Mouse (Mus musculus) urinary bladder, postnatal 4 days (tissue): ENCODE results near the gene Rnf41.

Experiments used
- DNase-seq, 2 experiments: peaks; one replicate each; pipeline ENCODE4 v3.0.0; 2021 to 2022; ENCODE audit warnings: low spot score in 2 of 2

The Rnf41 gene

DNA sequence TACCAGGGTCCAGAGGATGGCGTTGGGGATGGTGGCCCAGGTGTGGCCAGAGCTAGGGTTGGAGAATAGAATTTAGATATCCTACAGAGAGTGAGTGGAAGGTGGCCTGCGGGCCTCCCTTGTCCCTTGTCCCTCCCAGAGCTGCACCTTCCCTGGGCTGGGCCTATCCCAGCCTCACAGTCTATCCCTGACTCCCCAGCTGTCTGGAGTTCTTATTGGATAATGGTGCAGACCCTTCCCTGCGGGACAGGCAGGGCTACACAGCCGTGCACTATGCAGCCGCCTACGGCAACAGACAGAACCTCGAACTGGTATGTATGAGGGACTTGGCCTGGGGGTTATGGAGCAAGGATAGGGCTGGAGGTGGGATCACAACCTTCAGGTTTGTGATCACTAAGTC, 25.6 kb upstream of the Rnf41 start:
- no peak for DNase-seq

DNA sequence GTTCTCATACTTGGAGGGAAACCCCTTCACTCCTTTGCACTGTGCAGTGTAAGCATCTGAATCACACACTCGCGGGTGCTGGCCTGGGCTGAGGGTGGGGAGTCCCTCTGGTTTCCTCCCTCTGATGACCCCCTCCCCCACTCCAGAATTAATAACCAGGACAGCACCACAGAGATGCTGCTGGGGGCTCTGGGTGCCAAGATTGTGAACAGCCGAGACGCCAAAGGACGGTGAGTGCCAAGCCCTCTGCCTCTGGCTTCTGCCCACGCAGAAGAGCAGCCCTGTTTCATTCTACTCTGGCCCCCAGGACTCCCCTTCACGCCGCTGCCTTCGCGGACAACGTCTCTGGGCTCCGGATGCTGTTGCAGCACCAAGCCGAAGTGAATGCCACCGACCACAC, 22.5 kb upstream of the Rnf41 start:
- no peak for DNase-seq

DNA sequence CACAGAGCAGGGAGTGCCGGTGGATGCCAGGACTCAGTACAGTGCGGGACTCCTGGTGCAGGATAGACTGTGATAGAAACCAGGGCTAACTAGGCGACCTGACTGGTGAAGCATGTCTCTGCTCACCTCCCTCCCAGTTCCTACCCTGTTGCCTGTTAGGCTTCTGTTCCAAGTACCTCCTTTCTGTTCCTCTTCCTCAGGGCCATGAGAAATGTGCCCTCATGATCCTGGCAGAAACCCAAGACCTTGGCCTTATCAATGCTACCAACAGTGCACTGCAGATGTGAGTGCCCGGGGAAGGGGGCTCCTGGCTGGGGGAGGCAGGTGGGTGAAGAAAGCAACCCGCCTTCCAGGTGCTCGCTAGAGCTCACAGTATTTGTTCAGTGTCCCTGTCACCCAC, 21.9 kb upstream of the Rnf41 start:
- no peak for DNase-seq

DNA sequence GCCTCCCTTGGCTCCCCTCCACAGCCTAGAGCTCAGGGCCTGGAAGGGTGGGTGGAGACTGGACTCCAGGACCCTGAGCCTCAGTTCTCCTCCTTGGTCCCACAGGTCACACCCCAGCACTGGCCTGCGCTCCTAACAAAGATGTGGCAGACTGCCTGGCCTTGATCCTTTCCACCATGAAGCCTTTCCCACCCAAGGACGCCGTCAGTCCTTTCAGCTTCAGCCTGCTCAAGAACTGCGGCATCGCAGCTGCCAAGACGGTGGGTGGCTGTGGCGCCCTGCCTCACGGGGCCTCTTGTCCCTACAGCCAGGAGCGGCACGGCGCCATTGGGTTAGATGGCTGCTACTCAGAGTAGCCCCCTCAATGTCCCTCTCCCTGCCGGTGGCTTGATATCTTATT, 21.1 kb upstream of the Rnf41 start:
- no peak for DNase-seq

DNA sequence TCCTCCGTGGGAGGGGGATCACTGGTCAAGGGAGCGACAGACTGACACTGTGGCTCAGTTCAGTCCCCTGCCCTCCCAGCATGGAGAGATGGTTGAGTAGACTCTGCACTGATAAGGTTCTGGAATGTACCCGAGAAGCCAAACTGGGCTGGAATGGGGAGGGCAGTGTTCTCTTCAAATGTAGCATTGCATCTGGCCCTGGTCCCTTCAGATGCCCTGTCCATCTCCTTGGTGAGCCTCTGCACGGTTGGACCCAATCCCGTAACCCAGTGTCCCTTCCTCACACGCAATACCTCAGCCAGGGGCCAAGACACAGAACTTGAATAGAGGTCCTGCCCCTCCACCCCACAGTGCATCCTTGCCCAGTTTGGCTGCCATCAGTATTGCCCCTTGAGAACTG, 19.6 kb upstream of the Rnf41 start:
- no peak for DNase-seq

DNA sequence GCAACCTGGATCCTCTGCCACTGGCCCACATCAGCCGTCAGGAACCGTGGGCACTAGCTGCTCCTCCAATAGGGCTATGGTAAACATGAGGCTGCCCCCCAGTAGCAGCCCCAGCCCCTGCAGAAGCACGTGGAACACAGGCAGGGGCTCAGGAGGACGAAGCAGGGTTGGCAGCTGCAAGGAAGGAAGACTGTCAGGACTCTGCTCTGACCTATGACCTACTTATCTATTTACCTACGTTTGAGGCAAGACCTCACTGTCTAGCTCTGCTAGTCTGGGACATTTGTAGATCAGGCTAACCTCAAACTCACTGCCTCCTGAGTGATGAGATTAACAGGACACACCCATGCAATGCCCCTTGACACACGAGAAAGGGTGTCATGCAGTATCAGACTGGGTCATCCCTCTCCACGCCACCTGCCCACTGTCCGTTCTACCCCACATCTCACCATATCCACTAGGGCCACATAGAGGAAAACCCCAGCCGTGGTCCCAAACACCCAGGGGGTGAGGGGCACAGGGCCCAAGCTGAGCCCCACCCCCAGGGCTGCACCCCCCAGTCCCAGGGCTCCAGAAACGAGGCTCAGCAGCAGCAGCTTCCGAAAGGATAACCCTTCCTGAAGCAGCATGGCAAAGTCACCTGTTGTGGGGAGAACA, 15.3 kb upstream of the Rnf41 start:
- no peak for DNase-seq

DNA sequence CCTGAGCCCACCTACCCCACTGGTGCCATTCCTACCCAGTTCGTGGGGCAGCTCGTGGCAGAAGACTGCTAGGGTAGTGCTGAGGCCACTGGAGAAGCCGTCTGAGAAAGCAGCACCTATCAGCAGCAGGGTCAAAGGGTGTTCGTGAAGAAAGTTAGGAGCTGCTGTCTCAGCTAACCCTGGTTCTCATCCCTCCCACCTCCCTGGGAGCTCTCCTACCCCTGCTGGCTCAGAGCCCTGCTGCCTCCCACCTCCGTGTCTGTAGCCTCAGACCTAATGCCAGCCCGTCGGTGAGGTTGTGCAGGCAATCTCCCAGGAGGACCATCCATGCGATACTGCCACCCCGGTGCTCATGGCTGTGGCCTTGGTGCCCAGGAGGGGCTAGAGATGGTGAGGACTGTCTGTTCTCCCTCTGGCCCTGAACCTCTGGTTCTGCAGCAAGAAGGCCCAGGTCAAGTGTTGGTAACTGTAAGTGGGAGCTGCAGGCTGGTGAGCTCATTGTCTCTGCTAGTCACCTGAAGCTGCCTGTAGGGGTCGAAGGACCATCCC, 14.7 kb upstream of the Rnf41 start:
- DNase-seq = no peak

DNA sequence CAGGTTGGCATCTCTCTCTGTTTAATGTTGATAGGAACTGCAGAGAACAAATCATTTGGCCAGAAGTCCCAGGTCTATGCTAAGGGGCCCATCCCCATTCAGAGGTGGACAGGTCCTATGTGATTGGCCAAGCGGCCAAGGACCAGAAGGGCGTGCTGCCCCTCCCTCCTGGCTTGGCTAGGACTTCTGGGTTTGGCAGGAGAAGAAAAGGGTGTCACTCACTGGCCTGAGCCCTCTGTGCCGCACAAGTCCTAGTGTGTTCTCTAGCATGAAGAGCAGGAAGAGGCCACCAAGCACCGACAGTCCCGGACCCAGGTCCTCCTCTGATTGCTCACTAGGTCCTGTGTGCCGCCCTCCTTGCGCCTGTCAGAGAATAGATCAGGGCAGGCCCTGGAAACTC, 14.0 kb upstream of the Rnf41 start:
- no peak for DNase-seq

DNA sequence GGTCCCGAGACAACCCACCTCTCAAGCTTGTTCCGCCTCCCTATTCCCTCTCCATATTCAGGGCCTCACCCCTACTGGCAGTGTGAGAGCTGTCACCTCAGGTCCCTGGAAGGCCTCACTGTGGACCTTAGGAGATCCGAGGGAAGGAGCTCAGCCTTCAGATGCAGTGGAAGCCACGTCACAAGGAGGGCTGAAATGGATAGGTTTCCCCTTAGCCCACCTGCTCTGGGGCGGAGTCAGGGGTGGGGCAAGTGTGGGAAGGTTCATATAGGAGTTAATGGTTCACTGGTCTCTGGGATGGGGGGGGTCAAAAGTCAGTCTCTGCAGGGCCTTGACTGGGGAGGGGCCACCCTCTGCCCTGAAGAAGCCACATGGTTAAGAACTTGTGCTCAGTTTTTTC, 11.1 kb upstream of the Rnf41 start:
- DNase-seq = no peak

DNA sequence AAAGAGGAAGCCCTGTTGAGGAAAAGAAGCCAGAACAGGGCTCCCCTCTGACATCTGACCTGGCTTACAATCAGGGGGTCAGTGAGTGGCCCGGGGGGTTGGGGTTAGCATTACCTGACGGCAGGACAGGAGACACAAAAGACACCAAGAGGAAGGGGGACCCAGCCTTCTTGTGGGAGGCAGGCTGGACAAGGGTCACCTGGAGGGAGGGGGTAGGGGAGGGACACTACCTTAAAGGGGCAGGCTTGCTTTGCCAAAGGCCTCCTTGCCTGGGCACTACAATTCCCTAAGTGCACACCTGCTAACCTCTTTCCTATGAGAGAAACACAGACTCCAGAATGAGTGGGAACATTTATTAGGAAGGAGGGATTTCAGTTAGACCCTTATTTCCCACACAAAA, 10.4 kb upstream of the Rnf41 start, which contains the start of gene Slc39a5:
Slc39a5 (minus strand) TSS at position 174 of the 400 bp plus-strand sequence.
- no peak for DNase-seq

DNA sequence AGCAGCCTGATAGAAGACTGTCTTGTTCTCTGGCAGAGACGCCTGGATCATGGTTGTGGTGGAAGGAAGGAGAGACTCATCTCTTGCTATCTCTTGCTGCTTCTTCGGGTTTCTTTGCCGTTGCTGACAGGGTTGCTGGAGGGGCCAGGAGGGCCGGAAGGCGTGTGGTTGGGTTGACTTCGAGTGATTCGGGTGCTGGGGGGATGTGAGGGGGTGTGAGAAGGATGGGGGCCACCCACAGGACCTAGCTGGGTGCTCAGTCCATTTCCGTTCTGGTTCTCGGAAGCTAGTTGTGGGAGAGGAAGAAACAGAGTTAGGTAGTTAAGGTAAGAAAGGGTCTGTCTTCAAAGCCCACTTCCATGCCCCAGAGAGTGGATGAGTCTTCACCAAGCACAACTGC, 9.8 kb upstream of the Rnf41 start:
- DNase-seq = no peak

DNA sequence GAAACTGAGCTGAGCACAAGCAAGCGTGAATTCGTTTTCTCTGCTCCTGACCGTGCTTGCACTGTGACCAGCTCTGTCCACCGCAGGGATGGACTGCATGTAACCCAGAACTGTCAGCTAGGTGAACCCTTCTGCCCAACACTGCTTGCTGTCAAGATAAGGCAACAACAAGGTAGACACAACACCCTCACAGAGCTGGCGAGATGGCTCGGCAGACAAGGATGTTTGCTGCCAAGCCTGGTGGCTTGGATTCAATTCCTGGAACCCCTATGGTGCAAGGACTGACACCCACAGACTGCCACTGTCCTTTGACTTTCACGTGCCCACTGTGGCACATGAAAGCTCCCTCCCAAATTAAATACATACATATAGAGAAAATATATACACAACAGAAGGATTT, 7.5 kb upstream of the Rnf41 start:
- no peak for DNase-seq

DNA sequence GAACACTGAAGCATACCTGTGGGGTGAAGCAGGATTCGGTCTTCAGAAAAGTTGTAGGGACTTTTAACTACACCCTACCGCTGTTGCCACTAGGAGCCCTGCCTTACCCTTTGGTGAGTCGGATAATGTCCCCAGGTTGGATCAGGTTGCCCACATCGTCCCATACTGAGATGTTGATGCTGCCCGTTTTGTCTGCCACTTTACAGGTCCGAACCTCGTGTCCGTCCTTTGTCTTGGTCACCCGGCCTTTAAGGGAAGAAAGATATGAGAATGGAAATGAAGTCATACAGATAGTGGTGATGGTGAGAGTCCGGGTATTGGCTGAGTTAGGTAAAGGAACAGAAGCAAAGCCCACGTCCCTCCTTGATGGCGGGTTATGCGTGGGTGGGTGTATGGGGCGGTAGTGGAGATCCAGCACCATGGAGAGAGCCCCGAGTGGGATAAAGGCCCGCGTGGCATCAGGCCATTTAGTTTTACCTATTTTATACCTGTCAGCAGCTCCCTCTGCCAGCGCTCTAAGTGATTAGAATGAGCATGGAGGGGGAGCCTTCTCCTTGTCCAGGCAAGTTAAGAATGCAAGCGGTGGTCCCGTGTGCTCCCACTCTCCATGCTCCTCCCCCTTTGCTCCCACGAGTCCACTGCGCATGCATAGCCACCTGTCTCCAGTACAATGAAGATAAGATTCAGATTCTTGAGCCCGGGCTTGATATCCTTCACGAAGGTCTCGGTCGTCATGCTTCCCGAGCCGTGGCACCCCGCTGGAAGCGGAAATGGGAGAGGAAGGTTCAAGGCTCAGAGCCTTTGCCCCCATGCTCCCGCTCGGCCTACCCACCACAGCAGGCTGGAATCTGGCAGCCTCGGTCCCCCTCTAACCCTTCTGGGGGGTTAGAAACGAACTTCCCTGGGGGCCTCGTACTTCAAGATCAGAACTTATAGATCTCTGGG, 2.6 kb upstream of the Rnf41 start:
- DNase-seq = no peak

DNA sequence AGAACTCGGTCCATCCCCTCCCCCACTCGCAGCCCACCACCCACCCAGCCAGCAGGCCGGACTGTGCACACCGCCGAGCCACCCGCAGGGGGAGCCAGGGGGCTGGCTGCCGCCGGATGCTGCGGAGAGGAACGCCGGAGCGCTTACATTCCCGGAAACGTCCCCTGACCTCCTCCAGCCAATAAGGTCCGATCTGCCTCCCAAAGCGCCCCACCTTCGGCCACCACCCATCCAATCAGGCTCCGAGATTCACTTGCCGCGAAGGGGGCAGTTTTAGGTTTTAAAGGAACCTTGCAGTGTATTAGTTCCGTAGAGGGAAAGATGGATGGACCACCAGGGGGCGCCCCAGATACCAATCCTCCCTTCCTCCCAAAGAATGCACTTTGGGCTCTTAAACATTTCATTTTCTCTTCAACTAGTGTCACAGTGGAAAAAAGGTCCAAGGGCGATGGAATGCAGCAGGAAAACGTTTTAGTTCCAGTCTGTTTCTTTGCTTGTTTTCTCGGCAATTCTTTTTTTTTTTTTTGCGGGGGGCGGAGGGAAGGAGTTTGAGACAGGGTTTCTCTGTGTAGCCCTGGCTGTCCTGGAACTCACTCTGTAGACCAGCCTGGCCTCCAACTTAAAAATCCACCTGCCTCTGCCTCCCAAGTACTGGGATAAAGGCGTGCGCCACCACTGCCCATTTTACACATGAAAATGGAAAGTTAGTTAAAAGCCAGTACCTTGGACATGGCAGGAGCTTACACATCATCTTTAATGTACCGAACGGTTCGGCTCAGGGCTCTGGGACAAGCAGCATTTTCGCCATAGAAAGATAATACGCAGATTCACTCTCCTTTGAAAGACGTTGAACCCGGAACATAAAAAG, 1.5 kb upstream of the Rnf41 start:
- DNase-seq = peak; percentile 95 to 96

DNA sequence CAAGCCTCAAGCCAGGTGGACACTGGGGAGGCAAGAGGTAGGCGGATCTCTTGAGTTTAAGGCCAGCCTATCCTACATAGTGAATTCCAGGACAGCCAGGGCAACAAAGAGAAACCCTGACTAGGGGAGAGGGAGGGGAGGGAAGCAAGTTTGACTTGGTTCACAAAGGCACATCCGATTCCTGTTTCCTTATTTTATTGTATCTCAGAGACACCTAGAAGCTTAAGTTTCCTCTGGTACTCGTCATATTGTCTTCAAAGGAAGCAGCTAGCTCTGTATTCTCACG, 954 bp upstream of the Rnf41 start:
- no peak for DNase-seq

DNA sequence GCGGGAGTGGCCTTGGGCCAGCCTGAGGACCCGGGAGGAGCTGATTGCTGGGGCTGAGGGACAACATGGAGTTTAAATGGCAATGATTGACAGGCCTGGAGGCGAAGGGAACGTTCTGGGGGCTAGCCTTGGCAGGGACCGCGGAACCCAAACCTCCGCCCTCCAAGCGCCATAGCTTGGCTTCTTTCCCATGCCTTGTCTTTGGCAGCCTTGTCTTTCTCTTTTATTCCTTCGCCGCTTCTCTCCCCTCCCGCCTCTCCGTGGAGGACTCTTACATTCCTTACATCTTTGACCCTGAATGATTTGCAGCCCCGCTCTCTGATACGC, 561 bp downstream of the Rnf41 start:
- no peak for DNase-seq

DNA sequence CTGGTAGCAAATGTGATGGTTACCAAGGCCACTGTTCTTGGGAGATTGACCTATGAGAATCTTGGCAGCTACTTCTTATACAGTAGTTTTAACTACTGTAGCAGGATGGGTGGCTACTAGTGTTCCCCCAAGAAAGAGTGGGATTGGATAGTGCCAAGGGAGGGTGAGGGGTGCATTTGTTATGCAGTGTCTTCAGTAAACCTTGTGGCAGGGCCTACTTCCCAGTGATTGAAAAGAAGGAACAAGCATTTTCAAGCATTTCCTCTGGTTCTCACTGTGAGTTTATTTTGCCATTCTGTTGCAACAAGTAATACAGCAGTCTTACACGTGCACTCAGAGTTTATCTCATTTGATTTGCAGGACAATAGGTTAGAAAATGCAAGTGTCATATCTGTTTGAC, 1.1 kb downstream of the Rnf41 start:
- DNase-seq = no peak

DNA sequence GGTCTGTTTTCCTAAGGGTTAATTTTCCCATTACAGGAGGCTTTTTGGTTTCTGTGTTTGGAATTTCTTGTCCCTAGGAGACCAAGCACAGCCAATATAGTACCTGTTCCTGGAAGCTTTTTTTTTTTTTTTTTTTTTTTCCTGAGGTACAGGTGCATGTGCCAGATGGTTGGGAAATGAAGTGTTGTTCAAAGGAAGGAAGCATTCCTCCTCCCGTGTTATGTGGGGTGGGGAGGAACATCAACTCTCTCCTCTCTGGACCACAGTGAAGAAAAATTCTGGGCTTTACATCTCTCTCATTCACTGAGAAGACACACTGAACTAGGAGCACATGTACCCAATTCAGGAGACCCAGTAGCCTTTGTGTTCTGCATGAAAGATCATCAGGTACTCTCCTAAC, 1.6 kb downstream of the Rnf41 start:
- no peak for DNase-seq

DNA sequence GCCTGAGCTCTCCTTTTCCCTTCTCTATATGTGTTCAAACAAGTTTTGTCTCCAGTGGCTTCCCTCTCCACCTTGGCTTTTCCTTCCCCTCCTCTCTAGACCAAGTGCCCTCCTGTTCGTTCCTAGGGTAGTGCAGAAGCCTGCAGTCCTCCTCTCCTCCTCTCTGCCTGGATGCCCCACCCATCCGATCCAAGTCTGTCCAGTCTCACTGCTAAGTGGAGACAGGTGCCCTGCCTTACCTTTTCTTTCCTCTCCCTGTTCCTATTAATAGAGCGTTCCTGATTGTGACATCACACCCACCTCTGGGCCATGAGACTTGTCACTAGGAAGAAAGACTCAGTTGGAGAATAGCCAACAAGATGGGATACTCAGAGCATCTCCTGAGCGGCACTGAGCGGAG, 3.4 kb downstream of the Rnf41 start:
- no peak for DNase-seq

DNA sequence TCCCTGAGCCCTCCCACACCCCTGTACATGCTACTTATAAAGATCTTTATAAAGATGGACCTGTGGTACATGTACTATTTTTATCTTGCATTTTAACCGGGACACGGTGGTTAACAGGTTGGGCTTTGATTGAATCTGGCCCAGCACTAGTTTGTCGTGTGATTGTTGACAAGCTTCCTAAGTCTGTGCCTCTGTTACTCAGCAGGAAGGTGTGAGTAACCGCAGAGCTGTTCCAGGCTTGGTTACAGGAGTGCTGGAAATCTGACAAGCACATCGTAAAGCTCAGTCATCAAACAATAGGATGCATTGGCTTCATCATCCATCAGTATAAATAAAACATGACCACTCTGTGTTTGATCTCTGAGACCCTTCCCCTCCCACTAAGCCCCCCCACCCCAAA, 11.0 kb downstream of the Rnf41 start:
- DNase-seq = no peak

DNA sequence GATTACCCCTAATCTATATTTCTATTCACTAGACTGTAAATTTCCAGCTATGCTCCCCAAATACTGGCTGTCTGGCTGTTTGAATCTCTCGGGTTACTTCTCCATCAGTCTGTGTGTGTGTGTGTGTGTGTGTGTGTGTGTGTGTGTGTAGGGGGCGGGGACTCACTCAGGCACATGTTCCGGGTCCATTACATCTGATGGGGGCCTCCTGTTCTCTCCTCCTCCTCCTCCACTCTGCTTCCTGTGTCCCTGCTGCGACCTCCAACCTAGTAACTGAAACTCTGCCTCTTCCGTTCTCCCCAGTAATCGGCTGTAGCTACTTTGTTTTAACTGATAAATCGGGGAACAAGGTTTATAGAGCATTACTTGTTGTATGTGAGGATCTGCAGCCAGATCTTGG, 13.1 kb downstream of the Rnf41 start:
- DNase-seq = no peak

DNA sequence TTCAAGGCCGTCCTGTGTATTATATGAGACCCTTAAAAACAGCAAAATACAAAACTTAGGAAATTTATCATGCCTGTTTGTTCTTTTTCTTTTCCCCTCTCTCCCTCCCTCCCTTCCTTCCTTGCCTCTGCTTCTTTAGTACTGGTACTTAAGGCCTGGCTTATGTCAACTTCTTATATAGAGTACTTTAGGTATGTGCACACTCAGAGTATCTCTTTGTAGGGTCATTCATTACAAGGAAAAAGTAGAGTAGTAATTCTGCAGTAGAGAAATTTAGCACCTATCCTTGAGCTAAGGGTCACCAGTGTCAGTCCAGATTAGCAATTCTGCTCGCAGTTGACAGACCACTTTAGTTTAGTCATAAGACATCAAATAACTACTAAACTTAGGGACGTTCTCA, 13.8 kb downstream of the Rnf41 start:
- DNase-seq = no peak
